Mouse (Mus musculus) adrenal gland, adult 8-10 months (tissue): Measurements from ENCODE around the gene Tmem59l. TPM values are rescaled to one million over a fixed set of nuclear protein-coding genes. Genes with fewer than 3 reads are reported as not detected.

Experiments used
- DNase-seq: peaks from one replicate; pipeline ENCODE4 v3.0.0; 2022
- total RNA-seq, 4 experiments: library from RNA; stranded (reverse); gene quantifications; 2 replicates each; pipeline ENCODE4 v1.2.4; 2022

Gene Tmem59l
- total RNA-seq, 4 experiments from 2014 or later = 27.2 to 44.6 (median 31.0) TPM

DNA sequence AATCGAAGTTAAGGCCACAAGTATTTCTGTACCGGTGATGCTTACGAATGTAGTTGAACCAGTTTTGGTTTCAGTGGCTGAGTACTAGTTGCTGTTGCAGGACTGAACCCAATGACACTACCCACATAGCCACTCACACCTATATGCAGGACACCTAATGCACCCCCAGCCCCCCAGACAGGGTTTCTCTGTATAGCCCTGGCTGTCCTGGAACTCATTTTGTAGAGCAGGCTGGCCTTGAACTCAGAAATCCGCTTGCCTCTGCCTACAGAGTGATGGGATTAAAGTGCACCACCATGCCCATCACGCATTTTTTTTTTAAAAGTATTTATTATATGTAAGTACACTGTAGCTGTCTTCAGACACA lies 19.9 kb upstream of the Tmem59l start:
- DNase-seq = no peak

DNA sequence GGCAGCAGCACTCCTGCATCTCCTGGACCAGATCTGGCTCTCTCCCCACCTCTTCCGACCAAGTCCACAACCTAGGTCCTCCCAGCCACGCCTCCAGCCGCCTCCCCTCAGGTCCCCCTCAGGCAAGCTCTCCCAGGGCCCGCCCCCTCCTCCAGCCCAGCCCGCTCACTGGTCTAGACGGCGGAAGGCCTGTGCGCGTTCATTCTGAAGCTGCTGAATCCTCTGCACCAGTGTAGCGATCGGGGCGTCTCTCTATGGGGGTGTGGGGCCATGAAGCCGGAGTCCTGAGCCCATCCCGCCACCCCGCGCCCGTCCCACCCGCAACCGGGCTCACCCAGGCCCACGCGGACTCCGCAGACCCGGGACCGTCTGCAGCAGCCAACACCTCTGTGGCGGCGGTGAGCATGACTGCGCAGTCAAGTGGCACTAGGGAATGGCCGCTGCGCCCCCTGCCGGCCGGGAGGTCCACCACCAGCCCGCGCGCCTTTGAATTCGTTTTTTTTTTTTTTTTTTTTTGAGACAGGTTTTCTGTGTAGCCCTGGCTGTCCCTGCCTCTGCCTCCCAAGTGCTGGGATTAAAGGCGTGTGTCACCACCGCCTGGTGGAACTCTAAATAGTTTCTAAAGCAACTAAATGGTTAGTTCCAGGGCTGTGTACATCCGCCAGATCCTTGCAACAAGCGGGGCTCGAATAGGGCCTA lies 19.3 kb upstream of the Tmem59l start, which contains the start of gene Rex1bd:
TSS of gene Rex1bd (minus strand) at position 425 of the 699 bp plus-strand sequence.
- DNase-seq = peak; percentile 91

DNA sequence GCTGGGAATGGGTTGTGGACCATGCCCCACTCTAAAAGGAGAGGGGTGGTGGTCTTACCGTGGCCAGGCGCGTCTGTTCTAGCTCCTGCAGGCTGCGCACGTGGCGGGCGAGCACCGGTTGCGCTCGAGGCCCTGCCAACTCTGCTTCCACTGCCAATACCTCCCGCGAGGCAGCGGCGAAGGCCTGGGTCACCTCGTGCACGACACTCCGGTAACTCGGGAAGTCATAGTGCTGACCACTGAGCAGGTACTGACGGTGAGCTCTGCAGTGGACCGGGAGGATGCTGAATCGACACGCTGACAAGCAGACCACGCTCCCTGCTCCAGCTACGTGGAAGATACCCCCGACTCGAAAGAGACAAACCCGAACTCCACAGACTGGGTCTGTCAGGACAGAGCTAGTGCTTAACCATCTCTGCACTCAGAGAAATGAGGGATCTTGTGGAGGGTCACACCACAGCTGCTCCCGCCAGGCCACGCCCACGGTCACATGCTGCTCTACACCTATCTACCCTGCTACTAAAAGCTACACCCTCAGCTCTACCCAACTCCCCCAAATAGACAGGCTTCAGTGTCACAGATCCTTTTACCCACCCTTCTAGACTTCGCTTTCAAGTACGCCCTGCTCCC lies 18.7 kb upstream of the Tmem59l start:
- DNase-seq = no peak

DNA sequence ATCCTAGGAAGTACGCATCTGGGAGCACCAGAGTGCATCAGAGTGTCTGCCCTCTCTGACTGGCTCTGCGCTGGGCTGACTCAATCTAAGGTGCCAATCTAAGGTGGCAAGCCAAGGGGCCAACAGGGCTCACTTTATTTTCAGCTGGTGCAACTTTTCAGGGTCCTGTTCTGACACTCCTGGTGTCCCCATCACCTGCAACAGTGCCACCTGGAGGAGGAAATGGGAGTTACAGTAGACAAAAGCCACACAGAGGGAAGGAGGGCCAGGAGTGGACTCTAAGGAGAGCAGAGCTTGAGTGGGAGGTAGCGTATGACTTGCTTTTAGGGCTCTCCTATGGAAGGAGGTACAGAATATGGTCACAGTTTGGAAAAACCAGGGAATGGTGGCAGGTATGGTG lies 17.7 kb upstream of the Tmem59l start:
- no peak for DNase-seq

DNA sequence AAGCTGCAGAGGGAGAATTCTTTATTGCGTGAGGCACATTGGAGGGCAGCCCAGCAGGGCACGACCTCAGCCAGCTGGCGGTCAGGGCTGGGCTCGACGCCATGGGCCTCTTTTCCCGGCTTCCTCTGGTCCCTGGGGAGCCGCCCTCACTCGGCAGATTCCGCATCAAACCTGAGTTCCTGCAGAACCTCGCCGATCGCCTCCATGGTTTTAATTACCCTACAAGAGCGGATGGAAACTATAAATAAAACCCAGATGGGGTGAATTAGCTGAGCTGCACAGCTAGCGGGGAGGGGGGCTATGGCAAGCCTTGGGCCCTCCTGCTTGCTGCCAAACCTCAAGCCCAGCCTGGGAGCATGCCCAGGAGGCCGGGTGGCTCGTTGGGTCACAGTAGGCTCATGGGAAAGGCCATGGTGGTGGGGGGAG lies 17.1 kb upstream of the Tmem59l start:
- DNase-seq = no peak

DNA sequence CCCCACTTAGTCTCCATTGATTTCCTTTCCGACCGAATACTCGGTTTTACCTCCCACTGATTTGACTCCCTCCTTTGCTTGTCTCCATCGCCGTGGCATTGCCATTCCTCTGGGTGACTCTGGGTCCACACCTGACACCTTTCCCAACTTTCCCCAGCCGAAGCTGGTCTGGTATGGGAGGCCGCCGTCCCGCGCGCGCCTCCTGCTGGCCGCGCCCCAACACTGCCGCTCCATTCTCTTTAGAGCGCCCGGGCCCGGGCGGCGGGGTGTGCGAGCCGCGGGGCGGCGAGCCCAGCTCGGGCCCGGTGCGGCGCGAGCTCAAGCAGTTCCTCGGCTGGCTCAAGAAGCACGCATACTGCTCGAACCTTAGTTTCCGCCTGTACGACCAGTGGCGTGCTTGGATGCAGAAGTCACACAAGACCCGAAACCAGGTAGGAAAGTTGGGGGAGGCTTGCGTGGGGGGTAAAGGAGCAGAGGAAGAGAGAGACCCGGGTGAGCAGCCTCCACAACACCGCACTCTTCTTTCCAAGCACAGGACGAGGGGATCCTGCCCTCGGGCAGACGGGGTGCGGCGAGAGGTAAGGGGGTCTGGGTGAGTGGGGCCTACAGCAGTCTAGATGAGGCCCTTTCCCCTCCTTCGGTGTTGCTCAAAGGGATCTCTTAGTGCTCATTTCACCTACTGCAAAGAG lies 16.0 kb upstream of the Tmem59l start:
- no peak for DNase-seq

DNA sequence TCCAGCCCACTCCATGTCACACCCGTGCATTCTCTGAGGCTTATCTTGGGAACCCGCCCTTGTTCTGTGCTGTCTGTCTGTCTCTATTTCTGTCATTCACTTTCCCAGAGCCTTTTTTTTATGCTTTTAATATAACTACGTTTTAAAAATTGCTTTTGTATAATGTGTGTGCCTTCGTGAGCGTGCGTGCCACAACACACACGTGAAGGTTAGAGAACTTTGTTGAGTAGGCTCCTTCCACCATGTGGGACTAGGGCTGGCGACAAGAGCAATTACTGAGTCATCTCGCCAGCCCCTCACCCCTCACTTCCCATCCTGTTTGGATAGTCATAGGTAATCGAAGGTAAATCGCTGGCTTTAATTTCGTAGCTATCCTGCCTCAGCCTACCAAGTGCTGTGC lies 15.4 kb upstream of the Tmem59l start:
- DNase-seq = no peak

DNA sequence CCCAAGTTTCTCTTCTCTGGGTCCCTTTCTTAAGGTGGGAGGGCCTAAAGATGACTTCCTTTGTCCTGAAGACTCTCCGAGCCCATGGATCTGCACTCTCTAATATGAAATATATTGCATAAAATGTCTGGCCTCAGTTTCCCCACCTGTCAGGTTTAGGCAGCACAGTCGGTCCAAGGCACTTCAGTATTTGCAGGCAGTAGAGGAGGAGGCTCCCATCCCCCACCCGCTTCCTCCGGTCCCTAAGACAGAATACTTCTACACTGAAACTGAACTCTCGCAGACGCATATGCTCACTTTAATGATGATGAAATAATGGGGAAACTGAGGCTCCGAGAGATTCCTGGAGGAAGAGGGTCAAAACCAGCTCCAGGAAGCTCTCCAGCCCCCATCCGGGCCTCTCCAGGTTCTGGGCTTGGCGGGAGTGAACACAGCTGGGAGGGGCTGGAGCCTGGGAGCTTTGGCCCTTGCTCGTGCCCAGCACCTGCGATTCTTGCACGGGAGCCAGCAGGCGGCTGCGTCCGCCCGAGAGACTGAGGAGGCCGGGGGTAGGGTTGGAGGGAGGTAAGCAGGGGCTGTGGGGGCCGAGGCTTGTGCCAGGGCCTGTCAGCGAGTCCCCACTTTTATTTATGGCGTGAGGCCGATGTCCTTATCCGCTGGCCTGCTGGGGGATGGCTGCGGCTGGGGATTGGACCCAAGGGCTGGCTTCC lies 14.8 kb upstream of the Tmem59l start:
- DNase-seq = no peak

DNA sequence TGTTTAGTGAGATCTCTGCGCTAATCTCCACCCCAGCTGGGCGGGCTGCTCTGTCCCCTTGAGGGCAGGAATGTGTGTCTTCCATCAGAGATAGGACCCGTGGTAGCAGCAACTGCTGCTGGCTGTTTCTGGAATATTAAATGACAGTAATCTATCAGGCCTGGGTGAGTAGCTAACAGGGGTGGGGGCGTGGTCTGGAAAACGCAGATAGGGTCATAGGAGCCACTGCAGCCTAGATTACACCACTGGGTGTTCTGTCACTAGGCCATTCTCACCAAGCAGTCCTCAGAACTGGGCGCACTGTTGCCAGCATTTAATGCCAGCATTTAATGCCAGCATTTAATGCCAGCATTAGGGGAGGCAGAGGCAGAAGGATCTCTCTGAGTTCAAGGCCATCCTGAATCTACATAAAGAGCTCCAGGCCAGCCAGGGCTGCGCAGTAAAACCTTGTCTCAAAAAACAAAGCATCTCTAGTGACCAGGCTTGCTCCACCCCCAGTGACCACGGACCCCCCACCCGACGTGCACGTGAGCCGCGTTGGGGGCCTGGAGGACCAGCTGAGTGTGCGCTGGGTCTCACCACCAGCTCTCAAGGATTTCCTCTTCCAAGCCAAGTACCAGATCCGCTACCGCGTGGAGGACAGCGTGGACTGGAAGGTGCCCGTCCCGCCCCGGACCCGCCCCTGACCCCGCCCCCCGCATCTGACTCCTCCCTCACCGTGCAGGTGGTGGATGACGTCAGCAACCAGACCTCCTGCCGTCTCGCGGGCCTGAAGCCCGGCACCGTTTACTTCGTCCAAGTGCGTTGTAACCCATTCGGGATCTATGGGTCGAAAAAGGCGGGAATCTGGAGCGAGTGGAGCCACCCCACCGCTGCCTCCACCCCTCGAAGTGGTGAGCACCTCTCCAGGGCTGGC lies 13.5 kb upstream of the Tmem59l start:
- no peak for DNase-seq

DNA sequence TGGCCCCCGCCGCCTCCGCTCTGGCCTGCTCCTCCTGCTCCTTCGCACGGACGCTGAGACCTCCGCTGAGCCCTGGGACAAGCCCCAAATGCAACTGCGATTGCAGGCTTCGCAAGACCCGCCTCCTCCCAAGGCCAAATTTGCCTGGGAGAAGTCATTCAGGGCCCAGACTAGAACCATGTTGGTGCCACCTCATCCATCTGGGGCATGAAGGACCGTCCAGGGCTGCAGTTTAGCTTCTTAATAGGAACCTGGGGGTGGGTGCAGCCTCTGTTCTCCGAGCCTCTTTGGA lies 8.6 kb upstream of the Tmem59l start:
- no peak for DNase-seq

DNA sequence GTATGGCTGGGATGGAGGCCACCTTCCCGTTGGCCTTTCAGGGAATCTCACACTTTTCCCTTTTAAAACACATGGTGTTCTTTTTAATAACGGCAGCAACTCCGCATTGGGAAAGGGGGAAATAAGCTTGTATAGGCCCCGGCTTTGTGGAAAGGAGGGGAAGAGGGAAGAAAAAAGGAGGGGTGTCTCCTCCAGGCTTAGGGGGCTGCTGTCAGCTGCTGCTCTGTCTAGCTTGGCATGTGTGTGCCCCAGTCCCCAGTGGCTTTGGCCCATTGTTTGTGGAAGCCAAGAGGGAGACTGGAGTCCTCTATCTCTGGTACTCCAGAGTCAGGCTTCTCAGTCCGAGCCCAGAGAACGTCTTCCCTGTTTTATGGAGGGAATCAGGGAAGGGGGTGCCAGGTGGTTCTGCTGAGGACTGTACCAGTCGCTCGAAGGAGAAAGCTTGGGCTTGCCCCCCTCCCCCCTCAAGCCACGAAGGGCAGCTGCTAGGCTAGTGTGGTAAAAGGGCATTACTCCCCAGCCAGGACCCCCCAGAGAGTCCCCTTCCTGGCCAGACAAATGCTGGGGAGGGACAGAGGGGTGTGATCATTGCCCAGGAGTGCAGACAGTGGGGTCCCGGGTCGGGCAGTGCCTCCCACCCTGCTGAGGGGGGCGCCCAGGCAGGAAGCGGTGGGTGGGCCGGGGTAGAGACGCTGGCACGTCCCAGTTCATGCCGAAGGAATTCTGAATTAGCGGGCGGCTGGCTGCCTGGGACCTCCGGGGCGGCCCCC lies 8.0 kb upstream of the Tmem59l start:
- DNase-seq = no peak

DNA sequence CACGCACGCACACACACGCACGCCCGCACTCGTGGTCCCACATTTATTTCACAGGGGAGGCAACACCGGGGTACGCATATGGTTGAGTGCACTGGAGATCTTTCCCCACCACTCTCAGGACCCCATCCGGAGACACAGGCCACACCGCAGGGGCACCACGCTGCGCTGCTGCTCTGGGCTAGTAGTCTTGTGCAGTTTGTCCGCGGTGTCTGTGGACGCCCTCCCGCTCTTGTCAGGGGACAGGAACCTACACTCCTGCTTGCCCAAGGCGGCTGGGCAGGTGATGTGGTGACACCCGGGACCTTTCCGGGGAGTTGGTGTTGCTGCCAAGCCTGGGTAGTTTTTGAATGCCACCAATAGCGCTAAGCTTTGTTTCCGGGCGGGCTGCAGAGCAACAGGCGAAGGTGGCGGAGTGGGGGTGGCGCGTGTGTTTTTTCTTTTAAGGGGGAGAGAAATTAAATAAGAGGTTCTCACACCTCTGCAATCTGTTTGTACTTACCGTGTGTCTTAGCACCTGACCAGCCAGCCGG lies 7.3 kb upstream of the Tmem59l start:
- no peak for DNase-seq

DNA sequence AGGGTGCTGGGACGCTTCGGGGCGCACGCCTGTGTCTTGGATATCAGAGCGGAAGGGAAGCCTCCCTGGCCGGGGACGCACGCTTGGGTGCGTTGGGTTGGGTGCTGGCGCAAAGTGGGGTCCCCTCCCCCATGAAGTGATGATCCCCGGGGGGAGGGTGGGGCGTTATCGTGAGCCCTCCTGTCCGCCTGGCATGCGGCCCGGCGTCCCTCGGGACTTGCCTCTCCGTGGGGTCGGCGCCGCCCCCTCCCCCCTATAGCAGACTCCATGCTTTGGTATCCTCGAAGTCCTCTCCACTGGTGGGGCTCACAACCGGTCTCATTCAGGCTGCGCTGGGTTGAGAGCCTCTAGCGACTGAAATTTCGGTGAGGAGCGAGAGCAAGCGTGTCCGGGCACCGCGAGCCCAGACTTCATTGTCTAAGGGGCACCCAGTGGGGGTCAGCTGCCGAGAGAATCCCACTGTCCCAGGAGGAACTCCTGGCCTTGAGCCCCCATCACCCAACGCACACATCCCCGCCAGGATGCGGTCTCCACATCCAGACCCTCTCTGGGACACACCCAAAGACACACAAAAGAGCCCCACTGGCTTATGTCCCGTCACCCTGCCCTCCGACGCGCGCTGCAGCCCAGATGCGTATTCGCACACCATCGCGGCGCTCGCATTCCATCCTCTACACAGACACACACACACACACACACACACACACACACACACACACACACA lies 6.7 kb upstream of the Tmem59l start:
- DNase-seq = no peak

DNA sequence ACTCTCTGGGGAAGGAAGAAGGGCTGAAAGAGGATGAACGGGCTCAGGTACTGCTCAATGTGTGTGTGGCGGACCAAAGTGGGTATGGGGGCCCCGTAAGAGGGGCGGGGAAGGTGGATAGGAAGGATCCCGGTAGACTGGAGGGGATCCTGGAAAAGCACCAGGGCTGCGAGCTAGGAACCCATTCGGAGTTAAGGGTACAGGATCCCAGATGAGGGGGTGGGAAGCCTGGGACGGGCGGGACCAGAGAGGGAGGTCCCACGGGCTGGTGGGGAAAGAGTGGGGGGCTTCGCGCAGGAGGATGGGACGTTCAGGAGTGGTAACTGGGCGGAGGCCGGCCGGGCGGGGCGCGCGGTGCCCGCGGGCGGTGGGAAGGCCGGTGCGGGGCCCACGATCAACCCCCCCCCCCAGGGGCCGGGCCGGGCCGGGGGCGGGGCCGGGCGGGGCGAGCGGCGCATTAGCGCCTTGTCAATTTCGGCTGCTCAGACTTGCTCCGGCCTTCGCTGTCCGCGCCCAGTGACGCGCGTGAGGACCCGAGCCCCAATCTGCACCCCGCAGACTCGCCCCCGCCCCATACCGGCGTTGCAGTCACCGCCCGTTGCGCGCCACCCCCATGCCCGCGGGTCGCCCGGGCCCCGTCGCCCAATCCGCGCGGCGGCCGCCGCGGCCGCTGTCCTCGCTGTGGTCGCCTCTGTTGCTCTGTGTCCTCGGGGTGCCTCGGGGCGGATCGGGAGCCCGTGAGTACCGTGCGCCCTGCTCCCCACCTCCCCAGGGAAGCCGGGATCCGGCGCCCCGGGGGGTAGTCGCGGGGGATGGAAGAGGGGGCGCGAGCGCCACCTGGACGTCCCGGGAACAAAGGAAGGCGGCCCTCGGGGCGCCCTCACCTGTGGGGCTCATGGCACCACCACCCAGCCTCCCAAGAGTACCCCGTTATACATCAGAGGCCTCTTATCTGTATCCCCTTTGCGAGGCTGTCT lies 5.8 kb upstream of the Tmem59l start, which contains the start of gene Crlf1:
TSS of gene Crlf1 (plus strand) at position 495 of the 977 bp plus-strand sequence.
- DNase-seq = no peak

DNA sequence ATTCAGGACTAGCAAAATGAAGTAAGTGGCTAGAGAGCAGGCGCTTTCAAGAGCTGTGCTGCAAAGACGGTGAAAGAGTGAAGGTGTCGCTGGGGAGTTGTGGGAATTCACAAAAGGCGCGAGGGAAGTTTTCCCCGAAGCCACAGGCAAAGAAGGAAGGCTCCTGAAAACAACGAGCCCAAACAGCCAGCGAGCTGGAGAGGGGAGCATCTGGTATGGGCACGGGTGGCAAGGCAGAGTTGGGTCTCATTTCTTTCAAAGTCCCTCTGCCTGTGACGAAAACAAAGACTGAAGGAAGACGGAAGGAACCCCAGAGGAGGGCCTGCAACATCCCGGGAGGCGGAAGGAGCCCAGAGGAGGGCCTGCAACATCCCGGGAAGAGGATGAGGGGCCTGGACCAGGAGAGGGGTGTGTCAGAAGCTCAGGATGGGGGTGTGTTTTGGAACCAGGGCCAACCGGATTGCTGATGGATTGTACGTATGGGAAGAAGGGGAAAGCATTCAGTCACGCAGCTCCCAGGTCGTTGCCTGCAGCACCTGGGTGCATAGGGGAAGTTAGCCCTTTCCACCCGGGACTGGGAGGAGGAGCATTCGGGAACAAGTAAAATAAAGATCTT lies 3.8 kb upstream of the Tmem59l start:
- no peak for DNase-seq

DNA sequence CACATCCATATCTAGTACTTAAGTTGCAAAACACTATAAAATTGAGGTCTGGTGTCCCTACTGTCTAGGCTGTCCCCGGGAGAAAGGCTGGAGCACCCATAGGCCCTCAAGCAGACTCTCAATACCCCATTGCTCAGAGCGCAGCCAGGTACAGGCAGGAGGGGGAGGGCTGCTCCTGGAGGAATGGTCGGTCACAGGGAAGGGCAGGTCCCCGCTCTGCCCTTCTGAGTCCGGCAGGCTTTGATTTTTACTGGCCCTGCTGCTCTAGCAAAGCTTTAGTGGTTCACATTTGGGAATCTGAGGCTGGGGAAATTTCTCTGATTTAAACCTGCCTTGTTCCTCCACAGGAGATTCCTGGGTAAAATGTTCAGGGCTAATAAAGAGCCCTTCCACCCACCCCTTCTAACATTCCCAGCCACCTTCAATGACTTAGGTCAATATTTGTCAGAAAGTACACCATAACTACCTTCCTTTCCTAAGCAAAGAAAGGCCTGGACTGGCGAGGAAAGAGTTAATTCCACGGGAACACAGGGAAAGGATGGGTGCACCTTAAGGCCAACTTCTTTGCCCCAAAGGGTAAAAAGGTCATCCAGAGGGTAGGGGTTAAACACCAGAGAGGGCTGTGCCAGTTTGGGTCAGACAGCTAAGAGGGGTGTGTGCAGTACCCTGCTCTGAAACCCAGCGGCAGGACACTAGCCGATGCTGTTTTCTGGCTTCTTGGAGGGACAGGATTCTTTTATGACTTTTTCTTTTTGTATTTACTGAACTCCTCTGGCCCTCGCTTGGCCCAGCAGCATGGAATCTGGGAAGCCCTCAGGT lies 3.1 kb upstream of the Tmem59l start:
- DNase-seq = no peak

DNA sequence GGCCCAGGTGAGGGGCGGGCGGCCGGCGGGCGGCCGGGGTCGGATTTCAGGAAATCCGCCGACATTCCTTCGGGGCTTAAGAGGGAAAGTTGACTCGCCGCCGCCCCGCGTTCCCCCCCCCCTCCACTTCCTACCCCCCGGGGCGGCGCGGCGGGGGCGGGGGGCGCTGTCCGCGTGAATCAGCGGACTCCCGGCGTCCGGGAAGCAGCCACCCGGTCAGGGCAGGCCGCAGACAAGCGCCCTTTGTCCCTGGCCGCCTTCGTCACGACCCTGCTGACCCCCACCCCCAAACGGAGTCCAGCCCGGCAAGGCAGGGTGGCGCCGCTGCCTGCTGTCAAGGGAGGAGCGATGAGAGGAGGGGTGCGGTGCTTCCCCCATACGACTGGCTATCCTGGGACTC lies 2.4 kb upstream of the Tmem59l start:
- no peak for DNase-seq
